Mouse (Mus musculus) myocyte (in vitro differentiated cells): ENCODE measurements around the gene Dcaf7. TPM values are rescaled to one million over a fixed set of nuclear protein-coding genes. Genes with fewer than 3 reads are reported as not detected.
"Not testable (repeated sequence)": the region's sequence is repeated elsewhere in the genome, so short reads cannot be mapped to it uniquely, and the experiment has no call there.

Experiments
- H3K27me3 ChIP-seq: one replicate; pipeline ENCODE4 v1.6.1; 2011; ENCODE audit not compliant: control insufficient read depth, insufficient read depth, insufficient read length
- H3K36me3 ChIP-seq: one replicate; pipeline ENCODE4 v1.6.1; 2011; ENCODE audit not compliant: control insufficient read depth, insufficient read depth
- H3K4me2 ChIP-seq: one replicate; pipeline ENCODE4 v1.6.1; 2011; ENCODE audit warnings: low read depth, control low read depth
- H3K4me3 ChIP-seq: one replicate; pipeline ENCODE4 v1.5.1; 2011; ENCODE audit warnings: mild to moderate bottlenecking, control low read depth, moderate library complexity
- H3K79me2 ChIP-seq: one replicate; pipeline ENCODE4 v1.6.1; 2011; ENCODE audit not compliant: control insufficient read depth, insufficient read depth
- H3ac ChIP-seq: one replicate; pipeline ENCODE4 v1.6.1; 2011; ENCODE audit not compliant: control insufficient read depth, insufficient read length
- CEBPB ChIP-seq: IDR thresholded peaks from 2 replicates; pipeline ENCODE4 v1.6.1; 2011; ENCODE audit warnings: mild to moderate bottlenecking, moderate library complexity; ENCODE audit not compliant: poor library complexity, insufficient read depth, severe bottlenecking
- E2F4 ChIP-seq: IDR thresholded peaks from one replicate; pipeline ENCODE4 v1.6.1; 2011; ENCODE audit warnings: mild to moderate bottlenecking, control low read depth, moderate library complexity; ENCODE audit not compliant: insufficient read depth
- MAX ChIP-seq: IDR thresholded peaks from one replicate; pipeline ENCODE4 v1.6.1; 2011; ENCODE audit warnings: low read depth, mild to moderate bottlenecking, control low read depth
- MYOD1 ChIP-seq, 3 experiments: IDR thresholded peaks; one replicate each; pipeline ENCODE4 v1.6.1; 2011; ENCODE audit warnings: control low read depth in 2 of 3, low read depth in 2 of 3, mild to moderate bottlenecking in 2 of 3, moderate library complexity in 1 of 3; ENCODE audit not compliant: insufficient read length in 2 of 3, control insufficient read depth in 1 of 3
- MYOG ChIP-seq, 3 experiments: IDR thresholded peaks; one replicate each; pipeline ENCODE4 v1.6.1; 2011; ENCODE audit warnings: control low read depth in 2 of 3, low read depth in 2 of 3, mild to moderate bottlenecking in 2 of 3; ENCODE audit not compliant: insufficient read length in 2 of 3, control insufficient read depth in 1 of 3, insufficient read depth in 1 of 3
- POLR2A ChIP-seq: IDR thresholded peaks from one replicate; pipeline ENCODE4 v1.6.1; 2011; ENCODE audit warnings: low read depth, mild to moderate bottlenecking, control low read depth, moderate library complexity; ENCODE audit not compliant: insufficient read length
- POLR2AphosphoS2 ChIP-seq: IDR thresholded peaks from one replicate; pipeline ENCODE4 v1.6.1; 2011; ENCODE audit warnings: low read depth, control low read depth; ENCODE audit not compliant: insufficient read length
- REST ChIP-seq: IDR thresholded peaks from one replicate; pipeline ENCODE4 v1.6.1; 2011; ENCODE audit warnings: mild to moderate bottlenecking, control low read depth, moderate library complexity; ENCODE audit not compliant: insufficient read depth, insufficient read length
- SRF ChIP-seq: IDR thresholded peaks from one replicate; pipeline ENCODE4 v1.6.1; 2011; ENCODE audit warnings: low read depth; ENCODE audit not compliant: control insufficient read depth, insufficient read length
- TCF12 ChIP-seq: IDR thresholded peaks from one replicate; pipeline ENCODE4 v1.6.1; 2011; ENCODE audit warnings: mild to moderate bottlenecking, control low read depth; ENCODE audit not compliant: poor library complexity, insufficient read depth, severe bottlenecking
- TCF3 ChIP-seq: IDR thresholded peaks from one replicate; pipeline ENCODE4 v1.6.1; 2011; ENCODE audit warnings: low read depth, control low read depth; ENCODE audit not compliant: insufficient read length
- USF1 ChIP-seq: IDR thresholded peaks from one replicate; pipeline ENCODE4 v1.6.1; 2011; ENCODE audit warnings: low read depth, mild to moderate bottlenecking, control low read depth, moderate library complexity
- polyA plus RNA-seq: library from polyadenylated mRNA; unstranded; fragments of >200 nt; fragmentation: generic; extraction: Trizol; gene quantifications from one replicate; pipeline ENCODE4 v1.2.1, GENCODE M21; 2012; ENCODE audit warnings: missing spikeins

Dcaf7 gene
- polyA plus RNA-seq, 1 experiment = 36.1 TPM

DNA sequence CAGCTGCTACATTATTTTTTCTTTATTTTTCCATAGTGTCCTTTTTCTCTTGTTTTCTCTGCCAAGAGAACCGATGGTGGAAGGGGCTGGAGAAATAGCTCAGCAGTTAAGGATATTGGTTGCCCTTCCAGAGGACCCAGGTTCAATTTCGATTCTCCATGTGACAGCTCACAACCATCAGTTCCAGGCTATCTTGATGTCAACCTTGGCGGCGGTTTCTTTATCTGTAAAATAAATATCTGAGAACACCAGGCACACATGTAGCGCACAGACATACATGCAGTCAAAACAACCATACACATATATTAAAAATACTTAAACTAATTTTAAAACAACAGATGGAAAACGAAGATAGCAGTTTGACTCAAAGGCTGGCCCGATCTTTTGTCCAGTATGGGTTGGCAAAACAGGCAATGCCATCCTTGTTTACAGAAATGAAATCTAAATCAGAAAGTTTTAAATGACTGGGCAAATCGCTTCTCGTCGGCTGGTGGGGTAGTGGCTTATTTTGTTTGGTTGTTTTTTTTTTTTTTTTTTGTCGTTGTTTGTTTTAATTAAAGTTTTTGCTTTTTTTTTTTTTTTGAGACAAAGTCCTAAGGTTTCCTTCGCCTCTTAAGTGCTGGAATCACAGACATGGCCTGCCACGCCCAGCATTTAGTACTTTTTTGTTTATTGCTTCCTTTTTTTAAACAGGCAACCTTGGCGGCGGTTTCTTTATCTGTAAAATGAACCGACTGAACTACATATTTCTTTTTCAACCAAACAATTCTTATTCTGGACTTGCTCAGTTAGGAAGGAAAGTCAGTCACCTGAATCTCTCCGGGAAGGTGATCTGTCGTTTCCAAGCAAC is 28.6 kb downstream of the Dcaf7 start:
- H3K79me2 ChIP-seq = peaks cover 11% of the 10 kb centered on the region
- no peaks in the 10 kb centered on the region for H3K36me3 ChIP-seq
- TF ChIP-seq CEBPB (no peak), POLR2AphosphoS2 (no peak), MYOD1 (IDR thresholded peaks at IDR 0.05; ENCODE audit: control insufficient read depth in 1 of 3, insufficient read length in 2 of 3, low read depth in 2 of 3) (no peak), POLR2A (no peak), E2F4 (no peak), TCF3 (no peak), TCF12 (no peak), REST (no peak)

DNA sequence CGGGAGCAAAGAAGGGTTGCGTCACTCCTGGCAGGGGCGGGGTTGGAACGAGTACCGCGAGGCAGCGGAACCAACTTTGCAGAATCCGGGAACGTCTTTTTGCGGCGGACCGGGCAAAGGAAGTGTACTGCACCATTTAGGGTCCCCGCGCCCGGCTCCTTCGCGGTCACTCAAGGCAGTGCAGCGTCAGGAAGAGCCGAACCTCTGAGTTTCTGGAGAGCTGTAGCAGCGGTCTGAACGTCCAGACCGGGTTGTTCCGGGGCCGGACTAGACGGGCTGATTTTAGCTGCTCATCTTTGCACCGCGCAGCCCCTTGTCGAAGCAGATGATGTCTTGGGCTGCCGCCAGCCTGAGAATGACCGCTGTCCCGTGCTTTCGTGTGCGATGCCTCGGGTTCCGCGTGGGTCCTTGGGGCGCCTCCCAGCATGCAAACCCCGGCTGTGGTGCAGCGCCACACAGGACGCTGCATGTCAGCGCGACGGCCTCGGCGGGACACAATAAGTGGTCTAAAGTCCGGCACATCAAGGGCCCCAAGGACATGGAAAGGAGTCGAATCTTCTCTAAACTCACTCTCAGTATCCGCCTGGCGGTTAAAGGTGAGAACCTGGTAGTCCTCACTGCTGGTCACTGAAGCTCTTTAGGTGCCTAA is 29.4 kb downstream of the Dcaf7 start, which contains the start of gene Taco1:
Taco1 (plus strand) TSS at position 139 of the 649 bp plus-strand sequence.
- Histone ChIP-seq H3K79me2 (peaks cover 11% of the 10 kb centered on the region), H3K4me3 (peak within 1 kb of the TSS; percentile 97), H3K27me3 (no peaks in the 10 kb centered on the region), H3ac (peak within 1 kb of the TSS; percentile 70), H3K36me3 (peaks cover 5% of the 10 kb centered on the region), H3K4me2 (peak within 1 kb of the TSS; percentile 98)
- TF ChIP-seq TCF12 (no peak), MYOD1 (IDR thresholded peaks at IDR 0.05; ENCODE audit: control insufficient read depth in 1 of 3, insufficient read length in 2 of 3, low read depth in 2 of 3) (peak in 1 of 3 experiments; percentile 20), USF1 (no peak), TCF3 (no peak), CEBPB (peak; percentile 96), E2F4 (no peak), SRF (peak; percentile 50), REST (no peak), MYOG (IDR thresholded peaks at IDR 0.05; ENCODE audit: control insufficient read depth in 1 of 3, insufficient read depth in 1 of 3, insufficient read length in 2 of 3, low read depth in 2 of 3) (peak in 1 of 3 experiments; percentile 59), MAX (peak; percentile 76), POLR2AphosphoS2 (peak; percentile 64), POLR2A (peak; percentile 77)

More for the DNA sequence above, 28.6 kb downstream of the Dcaf7 start:
- H3K4me2 ChIP-seq = peak overlapping the region; percentile 98
- H3K4me3 ChIP-seq = peak overlapping the region; percentile 97
- peak overlapping the region; percentile 70 for H3ac ChIP-seq
- H3K27me3 ChIP-seq = no peaks in the 10 kb centered on the region

DNA sequence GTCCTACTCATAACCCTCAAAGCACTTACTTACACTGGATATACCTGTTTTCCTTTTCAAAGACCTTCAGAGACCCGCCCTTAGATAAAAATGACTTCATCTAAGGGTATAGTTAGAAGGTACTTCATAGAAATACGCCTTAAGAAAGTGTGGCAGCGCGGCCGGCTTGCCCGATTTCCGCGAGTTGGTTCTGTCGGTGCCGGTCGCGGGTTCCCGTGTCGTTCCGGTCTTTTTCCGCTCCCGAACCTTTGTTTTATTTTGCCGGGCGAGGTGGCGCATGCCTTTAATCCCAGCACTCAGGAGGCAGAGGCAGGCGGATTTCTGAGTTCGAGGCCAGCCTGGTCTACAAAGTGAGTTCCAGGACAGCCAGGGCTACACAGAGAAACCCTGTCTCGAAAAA is 29.9 kb downstream of the Dcaf7 start:
- peaks cover 11% of the 10 kb centered on the region for H3K79me2 ChIP-seq
- H3K36me3 ChIP-seq, H3K27me3 ChIP-seq: not testable (repeated sequence)
- peak overlapping the region; percentile 97 for H3K4me3 ChIP-seq
- H3K4me2 ChIP-seq = peak overlapping the region; percentile 97
- H3ac ChIP-seq = peak overlapping the region; percentile 70

GRCm38 (mm10) chr11:106073774-106074173 is 37.1 kb downstream of the Dcaf7 start:
- Histone ChIP-seq H3K27me3 (no peaks in the 10 kb centered on the region), H3K79me2 (peaks cover under 1% of the 10 kb centered on the region), H3K36me3 (peaks cover 12% of the 10 kb centered on the region), H3K4me2 (no peak overlapping the region), H3K4me3 (no peak overlapping the region), H3ac (no peak overlapping the region)
- TF ChIP-seq TCF12 = no peak
- no peak for TF ChIP-seq REST
- TF ChIP-seq POLR2A = no peak
- TF ChIP-seq TCF3 = no peak
- TF ChIP-seq MYOD1 (IDR thresholded peaks at IDR 0.05; ENCODE audit: control insufficient read depth in 1 of 3, insufficient read length in 2 of 3, low read depth in 2 of 3) = no peak
- TF ChIP-seq MYOG (IDR thresholded peaks at IDR 0.05; ENCODE audit: control insufficient read depth in 1 of 3, insufficient read depth in 1 of 3, insufficient read length in 2 of 3, low read depth in 2 of 3) = no peak
- no peak for TF ChIP-seq USF1
- TF ChIP-seq MAX = no peak
- no peak for TF ChIP-seq E2F4
- TF ChIP-seq POLR2AphosphoS2 = no peak

DNA sequence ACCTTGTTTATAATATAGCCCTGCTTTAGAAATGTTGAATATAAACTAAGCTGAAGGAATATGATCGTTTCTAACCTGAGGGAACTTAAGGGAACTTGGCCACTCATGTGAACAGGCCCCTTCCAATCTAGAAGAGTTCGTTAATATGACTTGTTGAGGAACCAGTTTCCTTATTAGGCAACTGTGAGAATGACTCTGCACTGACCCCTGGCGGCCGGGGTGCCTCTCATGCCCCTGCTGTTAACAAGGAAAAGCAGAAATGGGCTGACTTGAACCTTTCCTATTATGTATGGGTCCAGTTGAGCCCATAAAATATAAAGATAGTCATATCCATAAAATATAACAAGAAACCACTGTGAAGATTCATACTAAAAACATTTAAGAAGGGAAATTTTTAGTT is 39.6 kb downstream of the Dcaf7 start:
- Histone ChIP-seq H3K36me3 (peaks cover 6% of the 10 kb centered on the region), H3K4me2 (no peak overlapping the region), H3ac (no peak overlapping the region), H3K4me3 (no peak overlapping the region), H3K79me2 (no peaks in the 10 kb centered on the region), H3K27me3 (no peaks in the 10 kb centered on the region)
- TF ChIP-seq SRF = peak; percentile 99
- no peak for TF ChIP-seq POLR2A
